Mouse (Mus musculus): ENCODE results near the gene Lrriq1. TPM values are rescaled to one million over a fixed set of nuclear protein-coding genes. Genes with fewer than 3 reads are reported as not detected.

Lrriq1 gene
- polyA plus RNA-seq (2012; rRNA removed), result 0.44 and 0.57 TPM in 2 replicates

DNA sequence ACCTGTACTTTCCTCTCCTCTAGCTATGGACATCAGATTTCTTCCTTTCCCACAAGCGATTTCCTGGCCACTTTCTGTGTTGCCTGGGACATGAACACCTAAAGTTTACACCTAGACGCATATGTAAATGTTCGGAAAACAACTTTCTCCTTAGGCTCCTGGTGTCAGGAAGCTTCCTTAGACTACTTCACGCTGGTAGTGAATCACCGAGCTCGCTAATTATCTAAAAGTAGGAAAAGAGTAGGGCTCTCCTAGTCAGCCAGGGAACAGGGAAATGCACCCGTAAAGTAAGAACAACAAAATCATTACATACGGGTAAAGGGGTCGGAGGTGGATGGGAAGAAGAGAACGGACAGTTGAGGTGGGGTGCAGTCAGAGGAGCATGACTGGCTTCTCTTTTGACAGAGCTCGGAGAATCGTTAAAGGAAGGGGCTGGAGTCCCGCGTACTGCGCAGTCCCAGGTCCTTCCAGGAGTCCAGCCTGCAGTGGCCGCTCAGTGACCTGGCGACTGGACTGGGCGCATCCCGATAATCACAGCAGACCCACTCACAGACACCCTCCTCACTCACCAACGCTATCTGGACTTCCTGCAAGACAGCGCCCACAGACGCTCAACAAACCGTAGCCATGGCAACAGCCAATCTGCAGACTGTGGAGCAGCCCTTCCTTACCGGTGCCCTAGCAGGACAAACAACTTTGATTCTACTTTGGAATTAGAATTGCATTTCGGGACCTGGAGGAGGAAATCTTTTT, at the start of gene Lrriq1:
Lrriq1 (minus strand) TSS at position 616 of the 753 bp plus-strand sequence.
- WGBS, result 4% methylated on average over 25 of the region's 25 CpGs
- Histone ChIP-seq H3K4me1 (ENCODE audit: control insufficient read depth, insufficient read depth, low read length) (no peaks in the 10 kb centered on the region), H3K4me3 (replicated peaks; ENCODE audit: insufficient read depth, low read depth, low read length) (peak within 1 kb of the TSS; percentile 56), H3K27ac (ENCODE audit: insufficient read depth, low read length) (no peak within 1 kb of the TSS), H3K27me3 (ENCODE audit: control insufficient read depth, insufficient read depth, low read length) (no peaks in the 10 kb centered on the region)
- TF ChIP-seq POLR2A (IDR thresholded peaks at IDR 0.05; ENCODE audit: borderline replicate concordance, insufficient read depth, low read length), result no peak
- TF ChIP-seq CTCF (IDR thresholded peaks at IDR 0.05; ENCODE audit: borderline replicate concordance, insufficient read depth, low read depth, low read length), result no peak
- DNase-seq, result peak; percentile 61 to 77

- H3K27ac ChIP-seq (ENCODE audit: insufficient read depth, low read length), result no peak overlapping the region
- no peak overlapping the region for H3K4me3 ChIP-seq (replicated peaks; ENCODE audit: insufficient read depth, low read depth, low read length)
- DNase-seq, result peak; percentile 6 to 39
- WGBS, result 49% methylated on average over 5 of the region's 5 CpGs
- TF ChIP-seq POLR2A (IDR thresholded peaks at IDR 0.05; ENCODE audit: borderline replicate concordance, insufficient read depth, low read length) (no peak), CTCF (IDR thresholded peaks at IDR 0.05; ENCODE audit: borderline replicate concordance, insufficient read depth, low read depth, low read length) (peak; percentile 41; the same call in 1 of the 2 replicates)
- H3K27me3 ChIP-seq (ENCODE audit: control insufficient read depth, insufficient read depth, low read length), result no peaks in the 10 kb centered on the region
- H3K4me1 ChIP-seq (ENCODE audit: control insufficient read depth, insufficient read depth, low read length), result no peaks in the 10 kb centered on the region
These were observed 18.0 kb upstream of the Lrriq1 start for GRCm38 (mm10) chr10:103253842-103254803.

DNA sequence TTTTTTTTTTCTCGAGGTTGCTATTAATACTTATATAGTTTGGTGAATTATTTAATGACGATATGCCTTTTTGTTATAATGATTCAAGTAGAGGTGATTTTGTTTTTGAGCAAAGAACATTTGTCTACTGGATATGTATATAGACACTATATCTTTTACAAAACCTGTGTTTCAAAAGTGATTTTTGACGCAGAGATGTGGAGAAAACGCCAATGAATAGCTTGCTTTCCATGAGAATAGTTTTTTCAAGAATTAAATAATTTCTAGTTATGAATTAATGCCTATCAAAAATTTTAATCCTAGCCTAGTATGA, 294 bp upstream of the Lrriq1 start:
- TF ChIP-seq POLR2A (IDR thresholded peaks at IDR 0.05; ENCODE audit: borderline replicate concordance, insufficient read depth, low read length) (no peak), CTCF (IDR thresholded peaks at IDR 0.05; ENCODE audit: borderline replicate concordance, insufficient read depth, low read depth, low read length) (no peak)
- Histone ChIP-seq H3K4me3 (replicated peaks; ENCODE audit: insufficient read depth, low read depth, low read length) (no peak overlapping the region), H3K27ac (ENCODE audit: insufficient read depth, low read length) (no peak overlapping the region), H3K27me3 (ENCODE audit: control insufficient read depth, insufficient read depth, low read length) (no peaks in the 10 kb centered on the region), H3K4me1 (ENCODE audit: control insufficient read depth, insufficient read depth, low read length) (no peaks in the 10 kb centered on the region)
- WGBS, result 14% methylated on average over 4 of the region's 4 CpGs
- DNase-seq, result no peak

GRCm38 (mm10) chr10:103226646-103227045, 9.5 kb downstream of the Lrriq1 start:
- DNase-seq, result no peak
- Histone ChIP-seq H3K27me3 (ENCODE audit: control insufficient read depth, insufficient read depth, low read length) (no peaks in the 10 kb centered on the region), H3K4me3 (replicated peaks; ENCODE audit: insufficient read depth, low read depth, low read length) (no peak overlapping the region), H3K4me1 (ENCODE audit: control insufficient read depth, insufficient read depth, low read length) (no peaks in the 10 kb centered on the region), H3K27ac (ENCODE audit: insufficient read depth, low read length) (no peak overlapping the region)
- TF ChIP-seq CTCF (IDR thresholded peaks at IDR 0.05; ENCODE audit: borderline replicate concordance, insufficient read depth, low read depth, low read length), result no peak
- no peak for TF ChIP-seq POLR2A (IDR thresholded peaks at IDR 0.05; ENCODE audit: borderline replicate concordance, insufficient read depth, low read length)
- WGBS, result 92% methylated on average over 1 of the region's 1 CpGs

DNA sequence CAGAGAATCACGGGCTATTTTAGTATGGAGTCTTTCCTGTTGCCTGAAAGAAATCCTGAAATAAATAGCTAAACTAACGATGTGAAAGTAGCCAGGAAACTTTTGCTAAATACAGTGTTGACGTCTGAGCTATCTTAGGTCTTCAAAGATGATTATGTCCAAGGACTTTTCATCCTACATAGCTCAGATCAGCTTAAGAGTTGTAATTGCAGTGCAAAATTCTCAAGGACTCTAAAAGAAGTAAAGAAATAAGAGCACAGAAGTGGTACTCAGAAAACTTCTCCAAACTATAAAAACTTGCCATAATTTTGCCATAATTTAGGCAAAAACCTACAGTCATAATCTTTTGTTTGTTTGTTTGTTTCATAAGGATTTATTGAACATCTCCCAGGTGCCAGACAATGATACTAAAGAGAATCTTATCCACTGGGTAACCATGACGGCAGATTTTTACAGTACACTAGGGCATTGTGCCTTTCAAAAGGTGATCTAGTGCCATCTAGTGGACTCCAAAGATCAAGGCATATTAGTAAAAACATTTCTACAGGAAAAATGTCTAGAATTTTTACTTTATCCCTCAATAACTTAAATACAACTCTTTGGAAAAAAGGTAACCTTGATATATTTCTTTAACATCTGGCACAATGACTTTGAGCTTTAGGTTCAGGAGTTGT, 41.3 kb downstream of the Lrriq1 start:
- no peak overlapping the region for H3K27ac ChIP-seq (ENCODE audit: insufficient read depth, low read length)
- peak in 1 of 2 experiments; percentile 4 for DNase-seq
- H3K4me1 ChIP-seq (ENCODE audit: control insufficient read depth, insufficient read depth, low read length), result no peaks in the 10 kb centered on the region
- 58% methylated on average over 4 of the region's 4 CpGs for WGBS
- no peak overlapping the region for H3K4me3 ChIP-seq (replicated peaks; ENCODE audit: insufficient read depth, low read depth, low read length)
- TF ChIP-seq CTCF (IDR thresholded peaks at IDR 0.05; ENCODE audit: borderline replicate concordance, insufficient read depth, low read depth, low read length), result peak; percentile 25; the same call in 1 of the 2 replicates
- no peak for TF ChIP-seq POLR2A (IDR thresholded peaks at IDR 0.05; ENCODE audit: borderline replicate concordance, insufficient read depth, low read length)
- H3K27me3 ChIP-seq (ENCODE audit: control insufficient read depth, insufficient read depth, low read length), result no peaks in the 10 kb centered on the region

GRCm38 (mm10) chr10:103145769-103146379, 90.2 kb downstream of the Lrriq1 start:
- H3K4me3 ChIP-seq (replicated peaks; ENCODE audit: insufficient read depth, low read depth, low read length), result no peak overlapping the region
- H3K27me3 ChIP-seq (ENCODE audit: control insufficient read depth, insufficient read depth, low read length), result no peaks in the 10 kb centered on the region
- no peaks in the 10 kb centered on the region for H3K4me1 ChIP-seq (ENCODE audit: control insufficient read depth, insufficient read depth, low read length)
- H3K27ac ChIP-seq (ENCODE audit: insufficient read depth, low read length), result no peak overlapping the region
- TF ChIP-seq CTCF (IDR thresholded peaks at IDR 0.05; ENCODE audit: borderline replicate concordance, insufficient read depth, low read depth, low read length), result no peak
- no peak for TF ChIP-seq POLR2A (IDR thresholded peaks at IDR 0.05; ENCODE audit: borderline replicate concordance, insufficient read depth, low read length)
- 24% methylated on average over 8 of the region's 8 CpGs for WGBS
- no peak for DNase-seq
